Mouse (Mus musculus) spleen, adult 18-20 months (tissue): ENCODE measurements around the gene Rhog.
"Not testable (repeated sequence)": the region's sequence is repeated elsewhere in the genome, so short reads cannot be mapped to it uniquely, and the experiment has no call there.

ENCODE experiments used
- DNase-seq, 2 experiments: peaks; one replicate each; pipeline ENCODE4 v3.0.0; 2022; ENCODE audit warnings: mixed read lengths in 2 of 2

Gene Rhog

GRCm38 (mm10) chr7:102255954-102256353, at the start of gene Rhog:
Rhog (minus strand) TSS chr7:102256054.
- no peak for DNase-seq

DNA sequence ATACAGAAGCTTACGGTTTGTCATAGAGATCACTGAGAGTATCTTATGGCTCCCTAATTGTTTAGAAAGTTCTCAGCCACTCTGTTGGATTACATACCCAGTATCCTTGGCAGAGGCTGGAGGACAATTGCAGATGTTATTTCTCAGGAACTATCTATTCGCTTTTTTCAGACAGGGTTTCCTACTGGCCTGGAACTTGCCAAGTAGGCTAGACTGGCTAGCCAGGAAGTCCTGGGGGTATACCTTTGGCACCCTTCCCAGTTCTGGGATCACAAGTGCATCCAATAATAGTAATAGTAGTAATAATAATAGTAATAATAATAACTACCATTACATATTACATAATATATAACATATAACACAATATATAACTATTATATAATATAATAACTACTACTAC, 49.7 kb upstream of the Rhog start:
- DNase-seq: no peak

DNA sequence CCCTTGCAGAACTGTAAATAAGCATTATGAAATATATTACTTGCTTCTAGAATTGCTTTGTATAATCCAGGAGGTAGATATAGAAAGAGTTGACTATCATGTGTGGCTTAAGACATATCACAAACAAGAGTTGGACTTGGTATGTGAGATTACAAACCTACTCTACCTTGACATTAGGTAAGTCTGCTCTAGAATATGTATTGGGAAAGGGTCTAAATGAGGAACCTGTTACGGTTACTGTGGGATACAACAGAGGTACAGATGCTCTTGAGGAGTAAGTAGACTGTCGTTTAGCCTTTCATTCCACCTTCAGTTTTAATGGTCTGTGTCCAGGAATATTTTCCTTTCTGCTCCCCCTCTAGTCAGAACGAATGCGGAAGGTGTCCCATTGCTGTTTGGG, 46.6 kb upstream of the Rhog start:
- no peak for DNase-seq

- no peak for DNase-seq
These were observed 44.9 kb upstream of the Rhog start for GRCm38 (mm10) chr7:102300761-102301160.

GRCm38 (mm10) chr7:102293234-102293633, 37.4 kb upstream of the Rhog start:
- DNase-seq: no peak

GRCm38 (mm10) chr7:102292228-102292627, 36.4 kb upstream of the Rhog start:
- DNase-seq: no peak

GRCm38 (mm10) chr7:102289466-102289865, 33.6 kb upstream of the Rhog start:
- no peak for DNase-seq

DNA sequence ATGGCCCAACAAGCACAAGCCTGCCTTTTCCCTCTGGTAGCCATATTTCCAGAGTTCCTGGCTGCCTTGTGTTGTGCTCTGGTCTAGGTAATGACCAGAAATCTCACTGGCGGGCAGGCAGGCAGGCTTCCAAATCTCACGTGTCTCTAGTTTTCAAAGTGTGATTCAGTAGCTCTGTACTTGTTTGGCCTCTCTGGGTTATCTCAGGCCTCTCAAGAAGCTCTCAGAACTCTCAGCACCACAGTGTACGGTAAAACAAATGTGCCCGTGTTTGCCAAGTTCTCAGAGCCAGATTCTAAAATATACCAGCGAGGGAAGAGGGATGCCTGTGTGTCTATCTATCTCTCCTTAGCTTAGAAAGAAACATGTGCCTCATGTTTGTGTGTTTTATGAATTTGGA, 26.4 kb upstream of the Rhog start:
- DNase-seq: no peak

GRCm38 (mm10) chr7:102281403-102281802, 25.5 kb upstream of the Rhog start:
- no peak for DNase-seq

DNA sequence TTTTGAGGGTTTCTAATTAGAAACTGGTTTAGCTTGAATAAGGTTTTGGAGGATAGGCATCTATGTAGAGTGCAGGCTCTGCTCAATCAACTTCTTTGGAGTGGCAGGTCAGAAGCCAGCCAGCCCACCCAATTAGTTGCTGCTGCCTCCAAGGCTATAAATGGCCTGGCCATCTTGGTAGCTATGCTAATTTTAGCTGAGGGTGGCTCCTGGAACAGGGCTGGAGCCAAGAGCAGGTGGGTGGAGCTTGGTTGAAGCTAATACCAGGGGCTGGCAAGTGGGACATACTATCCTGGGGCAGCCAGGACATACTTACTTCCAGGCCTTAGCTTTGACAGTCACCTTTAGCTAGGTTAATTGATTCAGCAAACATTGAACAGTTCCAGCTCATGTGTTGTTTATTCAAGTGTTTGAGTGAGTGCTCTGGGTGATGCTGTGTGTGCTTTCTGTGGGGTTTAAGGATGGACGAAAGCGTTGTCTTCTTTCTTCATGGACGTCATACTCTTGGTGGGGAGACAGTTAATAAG, 16.6 kb upstream of the Rhog start:
- DNase-seq: no peak

DNA sequence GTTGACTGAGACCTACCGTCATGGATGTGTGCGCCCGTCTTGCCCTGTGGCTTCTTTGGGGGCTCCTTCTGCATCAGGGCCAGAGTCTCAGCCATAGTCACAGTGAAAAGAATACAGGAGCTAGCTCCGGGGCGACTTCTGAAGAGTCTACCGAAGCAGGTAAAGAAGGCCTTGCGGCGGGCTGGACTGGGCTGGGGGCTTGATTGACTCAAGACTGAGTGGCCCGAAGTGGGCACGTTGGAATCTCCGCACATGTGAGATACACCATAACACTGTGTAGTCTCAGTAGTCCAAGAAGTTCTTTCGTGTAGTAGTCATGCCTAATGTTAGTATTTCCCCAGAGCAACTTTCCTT, 12.5 kb upstream of the Rhog start:
- peak in 1 of 2 experiments; percentile 25 for DNase-seq

- DNase-seq: peak in 1 of 2 experiments; percentile 58
These were observed 11.9 kb upstream of the Rhog start, which contains the start of gene Stim1 for GRCm38 (mm10) chr7:102267601-102268394. Stim1 (plus strand) TSS chr7:102267806.

- peak; percentile 91 to 95 for DNase-seq
These were observed 11.3 kb upstream of the Rhog start for GRCm38 (mm10) chr7:102267113-102267579.

- peak; percentile 64 to 69 for DNase-seq
These were observed 10.7 kb upstream of the Rhog start for GRCm38 (mm10) chr7:102266401-102267042.

DNA sequence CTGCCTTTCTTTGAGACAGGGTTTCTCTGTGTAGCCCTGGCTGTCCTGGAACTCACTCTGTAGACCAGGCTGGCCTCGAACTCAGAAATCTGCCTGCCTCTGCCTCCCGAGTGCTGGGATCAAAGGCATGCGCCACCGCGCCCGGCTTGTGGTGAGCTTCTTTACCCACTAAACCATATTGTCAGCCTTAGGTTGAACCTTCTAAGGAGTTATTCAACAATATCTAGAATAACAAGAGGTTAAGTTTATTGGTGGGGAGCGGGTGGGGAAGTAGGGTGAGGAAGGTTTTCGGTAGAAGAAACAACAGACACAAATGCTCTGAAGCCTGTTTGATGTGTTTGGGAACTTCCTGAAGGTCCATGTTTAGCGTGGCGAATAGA, 10.2 kb upstream of the Rhog start:
- not testable (repeated sequence) for DNase-seq

- no peak for DNase-seq
These were observed 7.2 kb upstream of the Rhog start for GRCm38 (mm10) chr7:102263020-102263419.

GRCm38 (mm10) chr7:102260518-102260917, 4.7 kb upstream of the Rhog start:
- no peak for DNase-seq

DNA sequence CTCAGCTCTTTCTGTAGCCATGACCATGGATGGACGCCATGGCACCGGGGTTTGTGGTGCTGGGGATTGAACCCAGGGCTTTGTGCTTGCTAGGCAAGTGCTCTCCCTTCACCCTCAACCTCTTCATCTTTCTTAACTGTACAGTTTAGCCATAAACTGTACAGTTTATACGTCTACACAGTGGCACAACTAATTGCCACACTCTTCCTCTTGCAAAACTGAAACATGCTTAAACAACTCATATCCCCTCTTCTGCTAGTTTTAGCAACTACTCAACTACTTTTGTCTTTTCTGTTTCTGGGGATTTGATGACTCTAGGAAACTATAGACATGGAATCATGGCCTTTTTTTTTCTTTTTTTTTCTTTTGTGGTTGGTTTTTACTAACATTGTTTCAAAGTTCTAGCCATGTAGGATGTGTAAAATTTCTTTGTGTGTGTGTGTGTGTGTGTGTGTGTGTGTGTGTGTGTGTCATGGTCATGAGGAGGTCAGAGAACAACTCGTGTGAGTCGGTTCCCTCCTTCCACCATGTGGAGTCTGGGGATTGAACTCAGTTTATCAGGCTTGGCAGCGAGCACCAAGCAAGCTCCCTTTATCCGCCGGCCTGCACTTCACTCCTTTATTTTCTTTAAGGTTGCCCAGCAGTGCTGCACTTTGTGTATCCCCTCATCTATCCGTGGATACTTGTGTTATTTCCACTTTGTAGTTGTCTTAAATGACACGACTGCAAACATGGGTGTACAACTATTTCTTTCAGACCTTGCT, 4.0 kb upstream of the Rhog start:
- no peak for DNase-seq

DNA sequence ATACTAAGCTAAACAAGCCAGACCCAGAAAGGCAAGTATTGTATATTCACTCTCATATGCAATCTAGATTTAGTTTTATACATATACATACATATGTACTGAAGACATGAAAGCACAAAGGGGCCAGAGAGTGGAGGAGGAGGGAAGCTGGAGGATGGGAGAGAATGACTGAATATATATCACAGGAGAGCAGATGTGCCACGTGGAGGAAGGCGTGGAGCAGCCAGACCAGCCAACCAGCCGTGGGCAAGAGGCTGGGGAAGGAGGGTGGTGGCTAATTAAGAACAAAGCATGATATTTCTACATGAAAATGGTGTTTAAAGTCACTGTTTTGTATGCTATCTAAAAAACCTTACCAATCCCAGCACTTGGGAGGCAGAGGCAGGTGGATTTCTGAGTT, 2.9 kb upstream of the Rhog start:
- no peak for DNase-seq

GRCm38 (mm10) chr7:102258189-102258588, 2.3 kb upstream of the Rhog start:
- peak; percentile 57 to 85 for DNase-seq

DNA sequence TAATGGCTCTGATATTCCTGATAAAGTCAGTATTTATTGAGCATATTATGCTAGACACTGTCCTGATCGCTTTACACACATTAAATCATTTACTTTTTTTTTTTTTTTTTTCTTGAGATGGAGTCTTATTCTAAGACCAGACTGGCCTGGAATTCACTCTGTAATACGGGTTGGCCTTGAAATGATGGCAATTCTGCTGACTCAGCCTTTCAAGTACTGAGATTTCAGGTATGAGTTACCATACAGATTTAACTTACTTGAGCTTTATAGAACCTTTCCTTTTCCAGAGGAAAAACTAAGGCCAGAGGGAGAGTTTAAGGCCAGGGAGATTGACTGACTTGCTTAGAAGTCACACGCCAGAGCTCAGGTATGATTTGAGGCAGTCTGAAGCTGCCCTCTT, 782 bp upstream of the Rhog start:
- DNase-seq: no peak

DNA sequence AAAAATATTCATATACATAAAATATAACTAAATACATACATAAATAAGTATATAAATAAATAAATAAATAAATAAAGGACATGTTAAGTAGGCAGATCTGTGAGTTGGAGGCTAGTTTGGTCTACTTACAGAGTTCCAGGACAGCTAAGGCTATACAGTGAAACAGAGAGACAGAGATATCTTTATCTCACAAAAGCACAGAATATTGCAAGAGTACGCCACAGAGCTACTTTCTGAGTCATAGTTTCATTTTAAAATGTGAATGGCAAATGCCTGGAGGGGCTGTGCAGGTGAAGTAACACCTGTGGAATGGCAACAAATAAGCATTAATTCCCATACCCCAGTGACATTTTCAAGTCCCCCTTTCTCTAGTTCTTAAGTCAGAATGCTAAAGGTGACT, 2.2 kb downstream of the Rhog start:
- DNase-seq: no peak

DNA sequence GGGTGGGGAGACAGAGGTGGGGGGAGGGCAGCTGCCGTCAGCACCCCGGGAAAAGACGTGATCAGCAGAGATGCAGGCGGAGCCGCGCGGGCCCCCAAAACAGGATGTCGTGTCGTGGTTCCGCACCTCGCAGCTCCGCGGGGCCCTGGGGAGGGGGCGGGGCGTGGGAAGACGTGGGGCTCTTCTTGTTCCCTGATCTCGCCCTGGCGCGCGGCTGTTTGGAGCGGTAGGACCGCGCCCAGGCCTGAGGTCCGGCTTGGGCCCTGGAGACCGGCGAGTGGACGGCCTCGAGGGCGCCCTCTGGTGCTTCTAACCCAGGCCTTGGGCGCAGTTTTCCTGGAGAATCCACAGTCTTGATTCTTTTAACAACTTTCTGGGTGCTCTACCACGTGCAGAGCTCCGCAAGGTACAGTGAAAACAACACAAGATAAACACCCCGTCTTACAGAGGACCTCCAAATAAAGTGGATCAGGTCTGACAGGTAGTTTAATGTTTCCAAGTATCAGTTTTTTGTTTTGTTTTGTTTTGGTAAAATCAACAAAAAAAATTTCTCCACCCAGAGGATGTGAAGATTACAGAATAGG, 5.1 kb downstream of the Rhog start:
- peak; percentile 91 to 94 for DNase-seq
